Mouse (Mus musculus): ENCODE results near the gene Rnf144b. TPM values are rescaled to one million over a fixed set of nuclear protein-coding genes. Genes with fewer than 3 reads are reported as not detected.

Rnf144b gene
- 1 to 10 TPM; 4.2 to 5.2 TPM for total RNA-seq (2021)
- long read RNA-seq, experiment 1, partial matches to known transcripts, result 0 of 1 reads
- long read RNA-seq, experiment 1, other reads (novel, unspliced or antisense), result 0 of 1 reads
- long read RNA-seq, experiment 2, result 0 reads

DNA sequence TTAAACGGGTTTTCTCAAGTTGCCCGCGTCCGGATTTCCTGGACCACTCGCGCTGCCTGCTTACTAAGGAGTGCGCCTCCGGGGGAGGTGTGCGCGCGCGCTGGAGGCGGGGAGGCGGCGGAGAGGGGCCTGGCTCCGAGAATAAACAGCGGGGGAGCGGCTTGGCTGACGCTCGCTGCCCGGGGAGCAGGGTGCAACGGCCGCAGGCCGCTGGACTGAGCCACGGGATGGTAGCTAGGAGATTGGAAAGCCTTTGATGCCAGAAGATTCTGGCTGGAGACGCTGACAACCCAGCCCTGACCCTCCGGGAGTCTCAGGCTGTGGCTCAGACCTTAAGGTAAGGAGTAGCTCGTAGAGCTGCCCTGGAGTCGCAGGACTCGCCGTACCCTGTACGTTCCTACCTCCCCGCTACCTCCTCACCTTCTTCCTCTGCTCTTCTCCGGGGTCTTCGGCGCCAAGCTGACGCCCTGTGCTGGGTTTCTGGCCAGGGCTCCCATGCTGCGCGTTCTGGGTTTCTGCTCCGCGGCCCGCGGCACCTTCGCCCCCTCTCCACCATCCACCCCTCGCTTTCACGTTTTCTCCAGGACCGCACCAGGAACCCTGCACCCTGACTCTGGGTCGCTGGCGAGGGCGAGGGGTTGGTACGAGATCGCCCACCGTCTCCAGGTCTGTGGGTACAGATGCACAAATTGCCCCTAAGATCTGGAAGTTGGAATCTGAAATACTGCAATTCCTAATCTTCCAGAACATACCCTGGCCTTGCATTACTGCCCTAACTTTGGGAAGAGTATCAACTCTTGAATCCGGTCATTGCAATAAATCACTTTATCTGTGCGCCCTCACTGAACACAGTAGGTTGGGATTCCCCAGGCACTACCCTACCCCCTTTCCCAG lies at the start of gene Rnf144b:
Gene Rnf144b, plus strand, starts transcription at position 120 of the 894 bp plus-strand sequence.
- DNase-seq, result peak; percentile 62 to 64

DNA sequence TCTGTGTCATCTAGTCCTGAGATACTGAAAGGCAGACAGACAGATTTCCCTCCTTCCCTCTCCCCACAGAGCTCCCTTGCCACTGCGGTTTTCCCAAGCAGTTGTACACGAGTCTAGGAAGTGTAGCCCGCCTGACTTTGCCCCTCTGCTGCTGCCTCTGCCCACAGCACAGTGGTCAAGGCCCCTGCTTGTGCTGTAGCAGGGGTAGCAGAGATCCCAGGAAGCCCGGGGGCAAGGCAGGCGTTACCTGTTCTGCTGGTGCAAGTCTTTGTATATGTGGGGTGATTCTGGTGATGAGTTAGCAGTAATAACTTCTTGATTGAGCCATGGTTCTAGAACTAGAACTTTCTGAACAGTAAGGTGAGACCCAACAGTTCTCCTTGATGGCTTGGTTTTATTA lies 46.3 kb upstream of the Rnf144b start:
- DNase-seq, result no peak

DNA sequence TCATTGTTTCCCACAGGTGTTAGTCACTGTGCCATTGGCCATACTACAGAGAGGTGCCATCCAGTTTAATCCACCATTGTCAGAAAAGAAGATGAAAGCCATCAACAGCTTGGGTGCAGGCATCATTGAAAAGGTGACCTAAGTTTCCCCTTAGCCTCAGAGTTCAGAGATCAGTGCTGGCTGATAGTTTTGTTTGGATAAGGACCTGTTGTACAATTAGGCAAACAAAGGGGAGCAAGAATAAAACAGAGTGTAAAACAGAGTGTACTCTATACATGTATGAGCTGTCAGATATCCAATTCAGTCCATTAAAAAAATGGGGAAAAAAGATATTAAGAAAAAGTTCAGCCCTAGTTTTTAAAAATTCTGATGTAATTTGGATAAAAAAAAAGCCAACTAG lies 45.1 kb upstream of the Rnf144b start:
- DNase-seq, result no peak

DNA sequence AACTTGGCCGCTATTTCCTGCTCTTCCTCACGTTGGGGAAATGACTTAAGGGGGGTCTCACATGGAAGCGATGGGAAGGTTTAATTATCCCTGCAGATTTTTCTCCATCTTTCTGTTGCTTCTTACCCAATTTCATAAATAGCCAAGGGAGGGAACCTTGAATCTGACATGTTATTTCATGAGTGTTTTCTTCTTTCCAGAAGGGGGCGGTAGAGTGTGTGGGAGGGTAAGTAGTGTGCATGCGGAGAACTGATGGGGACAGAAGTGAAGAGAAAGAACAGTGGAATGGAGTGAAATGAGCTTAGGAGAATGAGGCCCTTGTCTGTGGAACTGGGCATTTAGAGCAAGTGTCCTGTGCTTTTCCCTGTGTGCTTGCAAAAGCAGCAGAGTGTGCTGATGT lies 43.7 kb upstream of the Rnf144b start:
- DNase-seq, result no peak

DNA sequence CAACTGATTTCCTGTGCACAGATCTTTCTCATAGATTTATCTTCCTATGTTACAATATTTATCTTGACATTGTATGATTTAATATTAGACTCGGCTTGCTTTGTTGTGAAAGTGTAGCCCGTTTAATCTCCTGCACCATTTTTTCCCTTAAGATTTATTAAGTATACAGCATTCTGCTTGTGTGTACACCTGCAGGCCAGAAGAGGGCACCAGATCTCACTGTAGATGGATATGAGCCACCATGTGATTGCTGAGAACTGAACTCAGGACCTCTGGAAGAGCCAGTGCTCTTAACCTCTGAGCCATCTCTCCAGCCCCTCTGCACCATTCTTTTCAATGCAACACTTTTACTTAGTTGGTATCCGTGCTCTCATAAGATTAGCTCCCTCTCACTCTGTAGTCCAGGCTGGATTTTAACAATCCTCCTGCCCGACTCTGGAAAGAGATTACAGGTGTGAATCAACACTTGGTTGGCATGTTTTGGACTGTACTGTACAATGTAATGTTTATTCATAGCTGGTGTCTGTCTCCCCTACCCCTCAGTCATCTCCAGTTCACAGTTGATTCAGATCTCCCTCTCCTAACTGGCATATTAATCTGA lies 41.5 kb upstream of the Rnf144b start:
- DNase-seq, result peak in 1 of 2 experiments; percentile 19

DNA sequence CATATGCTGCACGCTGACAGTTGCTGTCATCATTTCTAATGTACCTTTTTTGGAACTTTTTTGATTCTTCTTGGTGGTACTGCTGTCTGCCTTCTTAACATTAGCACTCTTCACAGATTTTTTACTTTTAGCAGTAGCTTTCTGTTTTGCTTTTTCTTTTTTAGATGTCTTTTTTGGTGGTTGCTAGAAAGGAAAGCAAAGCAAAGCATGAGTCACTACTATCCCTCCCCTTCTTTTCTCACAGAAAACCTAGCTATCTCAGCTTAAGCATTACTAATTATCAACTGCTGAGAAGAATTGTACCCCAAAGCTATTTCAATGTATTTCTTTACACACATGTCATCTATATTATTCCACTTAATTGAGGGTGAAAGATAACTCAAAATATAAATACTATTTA lies 34.0 kb upstream of the Rnf144b start:
- no peak for DNase-seq

DNA sequence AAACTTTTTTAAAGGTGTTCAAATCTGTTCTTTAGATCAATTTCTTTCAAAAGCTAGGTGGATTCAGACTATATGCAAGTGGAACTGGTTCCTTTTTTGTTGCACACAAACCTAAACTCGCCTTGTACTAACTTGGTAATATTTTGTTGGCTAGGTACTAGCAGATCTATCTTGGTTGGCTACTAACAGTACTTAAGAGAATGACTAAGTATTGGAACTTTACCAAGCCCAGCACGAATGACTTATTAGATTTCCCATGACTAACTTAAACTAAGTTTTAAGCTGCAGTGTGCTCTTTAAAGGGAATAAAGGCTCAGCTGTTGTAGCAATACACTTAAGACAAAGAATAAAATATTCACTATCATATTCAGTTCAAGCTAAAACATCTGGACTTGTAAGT lies 33.2 kb upstream of the Rnf144b start:
- DNase-seq, result no peak

DNA sequence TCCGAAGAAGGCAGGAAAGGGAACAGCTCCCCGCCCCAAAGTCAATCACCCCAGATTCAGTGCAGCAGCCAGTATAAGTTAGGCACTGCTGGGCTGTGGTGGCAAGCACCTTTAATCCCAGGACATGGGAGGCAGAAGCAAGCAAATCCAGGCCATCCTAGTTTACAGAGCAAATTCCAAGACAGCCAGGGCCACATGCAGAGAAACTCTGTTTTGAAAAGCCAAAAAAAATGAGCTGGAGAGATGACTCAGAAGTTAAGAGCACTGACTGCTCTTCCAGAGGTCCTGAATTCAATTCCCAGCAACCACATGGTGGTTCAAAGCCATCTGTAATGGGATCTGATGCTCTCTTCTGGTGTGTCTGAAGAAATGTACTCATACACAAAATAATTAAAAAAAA lies 28.7 kb upstream of the Rnf144b start:
- DNase-seq, result peak in 1 of 2 experiments; percentile 11

DNA sequence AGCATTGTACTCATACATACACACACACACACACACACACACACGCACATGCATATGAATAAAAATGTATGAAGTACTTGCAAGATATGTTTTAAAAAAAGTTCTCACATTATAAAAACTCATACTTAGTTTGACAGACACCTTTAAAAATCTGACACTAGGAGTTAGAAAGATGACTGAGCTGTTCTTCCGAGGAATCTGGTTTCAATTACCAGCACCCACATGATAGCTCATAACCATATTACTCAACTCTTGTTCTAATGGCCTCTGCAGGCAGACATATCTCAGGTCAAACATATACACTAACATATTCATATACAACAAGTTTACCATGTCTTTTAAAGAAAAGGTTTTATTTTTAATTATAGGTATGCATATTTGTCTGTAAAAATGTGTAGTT lies 25.9 kb upstream of the Rnf144b start:
- DNase-seq, result no peak

DNA sequence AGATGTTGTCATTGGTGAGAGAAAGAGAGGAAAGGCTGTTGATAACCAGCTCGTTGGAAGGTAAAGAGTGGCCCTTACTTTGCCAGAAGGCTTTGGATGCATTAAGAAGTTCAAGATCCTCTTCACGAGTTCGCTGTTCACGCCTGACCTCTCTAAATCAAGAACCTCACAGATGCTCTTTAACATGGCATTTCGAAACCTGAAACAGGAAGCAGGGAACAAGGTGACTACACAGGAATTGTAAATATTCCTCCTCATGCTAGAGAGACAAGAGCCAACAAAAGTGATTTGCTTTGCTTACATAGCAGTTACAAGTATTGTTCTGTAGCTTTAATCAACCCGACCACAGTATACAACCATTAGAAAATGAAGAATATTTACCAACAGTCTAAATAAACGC lies 23.2 kb upstream of the Rnf144b start:
- no peak for DNase-seq

DNA sequence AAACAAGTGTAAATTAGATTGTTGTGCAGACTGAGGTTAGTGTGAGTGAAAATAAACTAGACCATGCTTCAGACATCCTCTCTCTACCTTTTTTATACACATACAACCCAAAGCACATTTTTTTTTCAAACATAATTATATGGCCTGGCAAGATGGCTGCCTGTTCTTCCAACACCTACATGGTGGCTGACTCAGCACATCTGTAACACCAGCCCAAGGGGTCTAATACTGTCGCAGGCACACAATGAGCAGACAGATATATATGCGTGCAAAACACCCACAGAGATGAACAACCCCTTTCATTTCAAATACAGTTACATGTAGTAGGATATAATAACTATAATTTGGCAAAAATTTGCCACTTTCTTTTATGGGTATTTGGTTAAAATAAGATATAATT lies 21.9 kb upstream of the Rnf144b start:
- DNase-seq, result no peak

DNA sequence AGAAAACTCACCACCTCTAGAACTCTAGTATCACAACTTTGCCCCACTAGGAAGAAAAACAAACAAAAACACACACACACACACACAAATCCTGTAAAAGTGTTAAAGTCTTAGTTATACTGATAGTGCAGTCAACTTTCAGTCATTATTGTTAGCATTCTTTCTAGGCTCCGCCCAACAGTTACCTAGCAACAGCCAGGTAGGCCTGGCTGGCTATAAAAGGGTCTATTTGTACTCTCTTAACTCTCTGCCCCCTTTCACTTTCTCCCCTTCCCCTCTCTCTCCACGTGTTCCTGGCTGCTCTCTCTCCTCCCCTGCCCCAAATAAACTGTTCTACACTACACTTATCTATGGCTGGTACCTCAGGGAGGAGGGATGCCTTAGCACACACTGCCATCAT lies 18.3 kb upstream of the Rnf144b start:
- no peak for DNase-seq

DNA sequence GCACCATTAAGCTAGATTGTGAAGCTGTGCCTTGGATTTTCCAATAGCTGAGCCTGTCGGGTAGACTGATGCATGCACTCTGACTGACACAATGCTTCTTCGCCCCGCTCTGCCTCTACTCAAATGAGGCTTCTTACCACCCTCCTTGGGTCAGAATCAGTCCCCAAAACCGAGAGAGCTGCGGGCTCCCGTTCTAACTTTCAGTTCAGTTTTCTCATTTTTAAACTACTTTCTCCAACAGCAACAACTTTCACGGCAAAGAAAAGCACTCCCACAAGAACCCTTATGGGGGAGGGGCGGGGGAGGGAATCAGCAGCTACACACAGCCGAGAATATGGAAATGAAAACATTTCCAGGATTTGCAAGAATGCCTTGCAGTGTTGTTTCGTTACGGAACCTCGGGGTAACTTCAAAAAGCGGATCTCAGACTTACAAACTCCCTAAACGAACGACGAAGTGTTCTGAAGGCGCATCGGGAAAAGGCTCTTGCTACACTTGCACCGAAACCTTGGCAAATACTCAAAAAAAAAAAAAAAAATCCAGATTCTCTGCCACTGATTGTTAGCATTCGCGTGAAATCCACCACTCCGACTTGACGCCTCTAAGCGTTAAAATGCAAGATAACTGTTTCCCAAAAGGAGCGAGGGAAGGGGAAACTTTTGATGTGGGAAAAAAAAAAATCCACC lies 17.5 kb upstream of the Rnf144b start:
- peak in 1 of 2 experiments; percentile 48 for DNase-seq

DNA sequence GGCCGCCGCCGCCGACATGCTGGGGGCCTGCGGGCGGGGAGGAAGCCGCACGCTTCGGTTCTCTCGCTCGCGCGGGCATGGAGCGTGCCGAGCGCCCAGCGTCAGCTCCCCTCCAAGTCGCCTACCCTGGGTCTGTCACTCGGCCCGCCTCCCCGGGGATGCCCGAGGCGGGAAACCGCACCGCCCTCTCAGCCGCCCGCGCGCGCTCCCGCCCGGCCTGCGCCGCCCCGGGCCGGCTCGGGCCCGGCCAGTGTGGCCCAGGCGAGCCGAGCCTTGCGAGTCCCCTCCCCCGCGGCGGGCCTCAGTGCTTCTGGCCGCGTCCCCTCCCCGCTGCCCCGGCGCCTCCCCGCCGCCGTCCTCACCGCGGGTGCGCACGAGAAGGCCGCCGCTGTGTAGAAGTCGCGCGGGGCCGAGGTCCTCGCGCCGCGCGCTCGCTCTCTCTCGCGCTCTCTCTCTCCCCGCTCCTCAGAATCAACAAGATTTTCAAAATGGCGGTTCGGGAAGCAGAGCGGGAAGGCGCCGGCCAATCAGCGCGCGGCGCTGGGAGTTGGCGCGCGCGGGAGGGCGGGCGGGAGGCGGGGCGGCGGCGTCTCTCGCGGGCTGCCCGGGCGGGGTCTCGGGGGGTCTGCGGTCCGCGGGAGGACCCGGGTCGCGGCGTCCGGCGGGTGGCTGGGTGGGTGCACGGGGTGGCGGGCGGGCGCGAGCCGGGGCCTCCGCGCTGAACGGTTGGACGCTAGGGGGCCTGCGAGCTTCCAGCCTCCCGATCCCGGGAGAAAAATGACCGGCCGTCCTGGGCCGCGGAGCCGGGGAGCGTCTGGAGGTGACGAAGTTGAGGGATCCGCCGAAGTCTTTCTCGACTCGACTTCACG lies 16.5 kb upstream of the Rnf144b start, which contains the start of gene Dek:
Gene Dek, minus strand, starts transcription at position 491 of the 869 bp plus-strand sequence.
- peak; percentile 88 to 90 for DNase-seq

DNA sequence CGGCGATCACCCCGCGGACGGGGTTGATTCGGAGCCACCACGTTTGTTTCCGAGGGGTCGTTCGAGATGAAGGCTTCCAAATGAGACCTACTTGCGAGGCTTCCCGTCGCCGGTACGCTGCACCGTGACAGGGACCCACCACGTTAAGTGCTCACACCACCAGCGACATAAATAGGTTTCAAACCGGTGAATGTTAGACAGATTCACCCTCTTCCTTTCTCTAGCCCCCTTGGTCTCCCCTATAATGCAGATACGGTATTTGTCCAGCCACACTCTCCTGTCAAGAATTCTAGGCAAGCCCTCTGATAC lies 15.9 kb upstream of the Rnf144b start:
- DNase-seq, result no peak

DNA sequence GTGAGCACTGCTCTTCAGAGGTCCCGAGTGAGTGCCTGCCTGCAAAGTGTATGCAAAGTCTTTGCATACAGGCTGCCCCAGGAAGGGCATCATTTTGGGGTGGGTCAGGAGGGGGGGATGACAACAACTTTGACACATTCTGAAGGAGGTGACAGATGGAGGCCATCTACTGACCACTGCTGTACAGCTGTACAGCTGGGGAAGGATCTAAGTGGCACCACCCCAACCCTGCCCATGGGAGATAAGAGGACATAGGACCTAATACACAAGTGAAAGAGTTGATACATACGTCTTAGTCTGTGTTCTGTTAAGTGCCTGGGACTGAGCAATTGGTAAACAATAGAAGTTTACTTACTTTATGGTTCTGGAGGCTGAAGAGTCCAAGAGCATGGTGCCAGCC lies 13.2 kb upstream of the Rnf144b start:
- no peak for DNase-seq

DNA sequence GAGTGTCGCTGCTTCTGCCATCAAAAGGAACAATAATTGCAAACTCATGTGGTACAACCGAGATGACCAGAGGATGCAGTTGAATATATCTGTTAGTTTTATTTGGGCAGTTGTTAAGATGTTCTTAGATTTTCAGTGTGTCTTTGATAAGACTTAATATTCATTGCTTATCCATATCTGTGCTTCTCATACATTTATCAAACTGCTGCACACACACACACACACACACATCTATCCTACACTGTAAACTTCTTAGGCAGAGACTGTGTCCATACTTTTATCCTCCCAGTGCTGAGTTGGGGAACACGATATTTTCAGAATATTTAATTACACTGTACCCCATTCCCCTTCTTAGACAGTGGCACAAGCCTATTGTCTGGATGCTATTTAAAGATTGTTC lies 11.3 kb upstream of the Rnf144b start:
- no peak for DNase-seq

DNA sequence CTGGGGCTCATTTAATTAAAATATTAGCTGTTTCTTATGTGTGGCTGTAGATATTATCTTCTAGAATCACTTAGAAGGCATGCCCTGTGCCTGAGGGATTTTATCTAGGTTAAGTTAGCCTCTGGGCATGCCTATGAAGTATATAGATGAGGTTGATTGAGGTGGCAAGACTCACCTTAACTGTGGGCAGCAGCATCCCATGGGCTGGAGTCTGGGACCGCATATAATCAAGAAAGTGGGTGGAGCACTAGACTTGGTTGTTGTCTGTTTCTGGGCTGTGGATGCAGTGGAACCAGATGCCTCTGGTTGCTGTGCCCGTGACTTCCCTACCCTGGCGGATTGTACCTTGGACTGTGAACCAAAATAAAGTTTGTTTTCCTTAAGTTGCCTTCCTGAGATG lies 10.4 kb upstream of the Rnf144b start:
- DNase-seq, result no peak

DNA sequence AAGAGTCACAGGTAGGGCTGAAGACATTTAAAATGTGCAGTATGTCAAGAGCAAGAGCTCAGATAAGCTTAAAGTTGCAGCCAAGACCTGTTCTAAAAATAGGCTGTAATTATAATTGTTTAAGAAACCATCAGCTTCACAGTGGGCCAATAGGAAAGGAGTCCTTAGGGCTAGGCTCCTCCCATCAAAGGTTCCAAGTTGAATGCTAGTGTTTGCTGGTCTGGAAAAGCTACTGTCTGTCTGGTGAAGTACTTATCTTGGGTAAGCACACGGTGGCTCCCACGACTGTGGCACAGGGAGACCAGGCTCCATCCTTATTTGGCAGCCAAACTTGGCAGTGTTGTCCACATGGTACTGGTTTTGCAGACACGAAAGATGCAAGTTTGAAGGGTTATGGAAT lies 9.5 kb upstream of the Rnf144b start:
- DNase-seq, result no peak

DNA sequence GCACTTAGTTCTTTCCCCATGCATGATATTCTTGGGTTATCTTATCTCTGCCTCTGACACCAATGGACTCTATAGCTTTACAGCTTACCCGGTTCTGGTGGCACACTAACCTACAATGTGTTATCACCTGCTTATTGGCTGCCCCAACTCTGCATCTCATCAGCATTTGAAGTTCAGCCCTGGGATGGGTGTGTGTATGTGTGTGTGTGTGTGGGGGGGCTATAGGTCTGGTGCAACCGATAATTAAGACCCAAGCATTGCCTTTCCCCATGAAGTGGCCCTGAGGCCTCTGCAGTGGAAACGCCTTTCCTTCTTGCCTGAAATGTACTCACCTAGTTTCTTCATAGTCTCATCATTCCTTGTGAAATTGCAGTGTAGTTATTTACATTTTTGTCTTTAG lies 6.5 kb upstream of the Rnf144b start:
- no peak for DNase-seq

DNA sequence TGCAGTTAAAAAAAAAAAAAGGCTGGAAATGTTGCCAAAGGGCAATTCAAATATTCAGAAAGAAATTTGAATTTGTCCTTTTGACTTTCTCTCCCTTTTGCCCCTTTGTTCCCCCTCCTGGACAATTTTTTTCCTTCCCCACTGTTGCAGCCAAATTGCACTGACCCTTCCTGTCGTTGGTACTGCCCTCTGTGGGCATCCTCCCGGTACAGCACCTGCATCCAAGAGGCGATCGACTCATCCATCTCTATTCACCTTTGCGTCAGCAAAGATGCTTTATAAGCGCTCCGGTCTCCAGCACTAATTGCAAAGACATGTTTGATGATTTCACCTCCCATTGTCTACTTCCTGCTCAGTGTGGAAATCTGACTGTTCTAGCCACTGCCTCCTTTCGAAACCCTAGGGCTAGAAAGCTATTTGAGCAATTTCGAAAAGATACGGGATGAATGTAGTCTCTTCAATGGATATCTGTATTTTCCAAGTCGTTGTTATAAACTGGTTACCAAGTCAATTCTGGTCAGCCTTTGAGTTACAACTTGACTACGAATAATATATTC lies 1.0 kb upstream of the Rnf144b start:
- no peak for DNase-seq

DNA sequence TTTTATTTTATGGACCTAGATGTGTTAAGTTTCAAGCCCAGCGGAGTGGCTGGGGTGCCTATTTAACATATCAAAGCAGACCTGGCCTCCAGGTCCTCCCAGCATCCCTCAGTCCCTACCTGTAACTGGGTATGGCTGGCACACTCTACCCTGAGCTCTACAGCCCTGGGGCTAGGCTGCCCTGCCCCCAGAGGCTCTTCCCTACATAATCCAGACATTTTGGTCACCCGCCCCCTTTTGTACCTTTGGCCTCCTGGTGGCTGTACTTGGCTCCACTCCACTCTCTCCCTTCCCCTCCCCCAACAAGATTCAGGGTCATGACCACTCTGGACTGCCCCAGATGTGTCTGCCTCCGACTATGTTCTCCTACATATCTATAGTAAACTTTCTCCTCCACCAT lies 2.0 kb downstream of the Rnf144b start:
- DNase-seq, result no peak

Data from adrenal gland, postnatal 36 days (tissue).